Mouse (Mus musculus) liver, embryonic 13.5 days (tissue): ENCODE measurements around the gene Slc22a12. TPM values are rescaled to one million over a fixed set of nuclear protein-coding genes. Genes with fewer than 3 reads are reported as not detected.

Experiments
- ATAC-seq: fragments of 200-750 bp; cut with Nextera tagmentation; 2 replicates; pipeline ENCODE4 v1.8.0; 2017; ENCODE audit warnings: low read depth, mild to moderate bottlenecking, moderate number of reproducible peaks, moderate library complexity
- DNase-seq: peaks from one replicate; pipeline ENCODE4 v3.0.0; 2022
- H3K27ac ChIP-seq: fragments of 300-500 bp; sonication (generic); 2 replicates; pipeline ENCODE4 v1.5.1; 2015; ENCODE audit warnings: moderate library complexity, mild to moderate bottlenecking, inconsistent platforms
- H3K27me3 ChIP-seq: fragments of 300-500 bp; sonication (generic); 2 replicates; pipeline ENCODE4 v1.6.1; 2015; ENCODE audit warnings: mild to moderate bottlenecking, inconsistent platforms
- H3K36me3 ChIP-seq: fragments of 300-500 bp; sonication (generic); 2 replicates; pipeline ENCODE4 v1.6.1; 2015; ENCODE audit warnings: mild to moderate bottlenecking, inconsistent platforms
- H3K4me1 ChIP-seq: fragments of 300-500 bp; sonication (generic); replicated peaks from 2 replicates; pipeline ENCODE4 v1.6.1; 2015; ENCODE audit warnings: inconsistent platforms
- H3K4me2 ChIP-seq: fragments of 300-500 bp; sonication (generic); 2 replicates; pipeline ENCODE4 v1.6.1; 2015; ENCODE audit warnings: inconsistent platforms, mild to moderate bottlenecking, moderate library complexity
- H3K4me3 ChIP-seq: fragments of 300-500 bp; sonication (generic); replicated peaks from 2 replicates; pipeline ENCODE4 v1.5.1; 2015; ENCODE audit warnings: mild to moderate bottlenecking, inconsistent platforms
- H3K9ac ChIP-seq: fragments of 300-500 bp; sonication (generic); 2 replicates; pipeline ENCODE4 v1.6.1; 2015; ENCODE audit warnings: mild to moderate bottlenecking, inconsistent platforms
- H3K9me3 ChIP-seq: fragments of 300-500 bp; sonication (generic); replicated peaks from 2 replicates; pipeline ENCODE4 v1.6.1; 2016; ENCODE audit warnings: inconsistent platforms
- WGBS: fragments of 180-500 bp; shearing (Covaris S2); methylation state at CpG from one replicate; pipeline ENCODE4 v1.1.7; 2015; ENCODE audit not compliant: insufficient replicate concordance; 5-methylcytosine and 5-hydroxymethylcytosine counted together
- polyA plus RNA-seq: library from polyadenylated mRNA; unstranded; fragments of >200 nt; fragmentation: Nextera tagmentation; extraction: Ambion mirVana; gene quantifications from 2 replicates; pipeline ENCODE4 v1.2.1, GENCODE M21; 2015

Gene Slc22a12
- polyA plus RNA-seq: not detected in 2 replicates

GRCm38 (mm10) chr19:6542367-6543034, at the start of gene Slc22a12:
Gene Slc22a12, minus strand, starts transcription at chr19:6543032.
- Histone ChIP-seq H3K9ac (no peak within 1 kb of the TSS), H3K27ac (no peak within 1 kb of the TSS), H3K4me3 (no peak within 1 kb of the TSS), H3K36me3 (no peaks in the 10 kb centered on the region), H3K27me3 (0 out of 2 replicates have a peak, but pooled peaks cover 6% of the 10 kb centered on the region), H3K4me1 (no peaks in the 10 kb centered on the region), H3K4me2 (no peak within 1 kb of the TSS), H3K9me3 (no peaks in the 10 kb centered on the region)
- no peak for DNase-seq
- WGBS: 73% methylated on average over 16 of the region's 16 CpGs
- no peak for ATAC-seq

GRCm38 (mm10) chr19:6572001-6572400, 29.2 kb upstream of the Slc22a12 start:
- Histone ChIP-seq H3K9me3 (no peaks in the 10 kb centered on the region), H3K27ac (no peak overlapping the region), H3K36me3 (no peaks in the 10 kb centered on the region), H3K4me2 (no peak overlapping the region), H3K4me1 (no peaks in the 10 kb centered on the region), H3K9ac (no peak overlapping the region), H3K27me3 (no peaks in the 10 kb centered on the region), H3K4me3 (no peak overlapping the region)
- 38% methylated on average over 4 of the region's 4 CpGs for WGBS
- DNase-seq (no peak), ATAC-seq (no peak)

GRCm38 (mm10) chr19:6571476-6571875, 28.6 kb upstream of the Slc22a12 start:
- no peak overlapping the region for H3K9ac ChIP-seq
- no peaks in the 10 kb centered on the region for H3K4me1 ChIP-seq
- no peaks in the 10 kb centered on the region for H3K9me3 ChIP-seq
- DNase-seq (no peak), ATAC-seq (no peak)
- H3K4me3 ChIP-seq: no peak overlapping the region
- no peak overlapping the region for H3K27ac ChIP-seq
- 57% methylated on average over 5 of the region's 5 CpGs for WGBS
- H3K4me2 ChIP-seq: no peak overlapping the region
- no peaks in the 10 kb centered on the region for H3K27me3 ChIP-seq
- H3K36me3 ChIP-seq: no peaks in the 10 kb centered on the region

- WGBS: 37% methylated on average over 5 of the region's 5 CpGs
These were observed 26.7 kb upstream of the Slc22a12 start for GRCm38 (mm10) chr19:6569561-6569960.

GRCm38 (mm10) chr19:6569021-6569420, 26.2 kb upstream of the Slc22a12 start:
- 64% methylated on average over 5 of the region's 5 CpGs for WGBS
- Histone ChIP-seq H3K4me2 (no peak overlapping the region), H3K36me3 (no peaks in the 10 kb centered on the region), H3K27me3 (no peaks in the 10 kb centered on the region), H3K4me1 (no peaks in the 10 kb centered on the region), H3K4me3 (no peak overlapping the region), H3K27ac (no peak overlapping the region), H3K9me3 (no peaks in the 10 kb centered on the region), H3K9ac (no peak overlapping the region)
- DNase-seq (no peak), ATAC-seq (no peak)

More at GRCm38 (mm10) chr19:6569561-6569960, 26.7 kb upstream of the Slc22a12 start:
- DNase-seq: no peak
- Histone ChIP-seq H3K4me1 (no peaks in the 10 kb centered on the region), H3K36me3 (no peaks in the 10 kb centered on the region), H3K27me3 (no peaks in the 10 kb centered on the region), H3K9me3 (no peaks in the 10 kb centered on the region), H3K9ac (no peak overlapping the region), H3K4me2 (no peak overlapping the region), H3K27ac (no peak overlapping the region), H3K4me3 (no peak overlapping the region)
- ATAC-seq: no peak

GRCm38 (mm10) chr19:6566450-6566849, 23.6 kb upstream of the Slc22a12 start:
- WGBS: 70% methylated on average over 2 of the region's 2 CpGs
- no peaks in the 10 kb centered on the region for H3K36me3 ChIP-seq
- no peaks in the 10 kb centered on the region for H3K27me3 ChIP-seq
- no peak for DNase-seq
- no peak for ATAC-seq
- H3K4me2 ChIP-seq: no peak overlapping the region
- no peaks in the 10 kb centered on the region for H3K9me3 ChIP-seq
- no peak overlapping the region for H3K9ac ChIP-seq
- H3K4me3 ChIP-seq: no peak overlapping the region
- no peak overlapping the region for H3K27ac ChIP-seq
- H3K4me1 ChIP-seq: no peaks in the 10 kb centered on the region

GRCm38 (mm10) chr19:6565136-6565535, 22.3 kb upstream of the Slc22a12 start:
- no peak overlapping the region for H3K27ac ChIP-seq
- H3K4me1 ChIP-seq: no peaks in the 10 kb centered on the region
- no peaks in the 10 kb centered on the region for H3K36me3 ChIP-seq
- 67% methylated on average over 6 of the region's 6 CpGs for WGBS
- H3K4me3 ChIP-seq: no peak overlapping the region
- DNase-seq: no peak
- H3K4me2 ChIP-seq: no peak overlapping the region
- no peaks in the 10 kb centered on the region for H3K27me3 ChIP-seq
- H3K9me3 ChIP-seq: no peaks in the 10 kb centered on the region
- no peak for ATAC-seq
- H3K9ac ChIP-seq: no peak overlapping the region

GRCm38 (mm10) chr19:6560246-6560815, 17.5 kb upstream of the Slc22a12 start:
- H3K4me1 ChIP-seq: no peaks in the 10 kb centered on the region
- DNase-seq: no peak
- no peak overlapping the region for H3K4me2 ChIP-seq
- 63% methylated on average over 7 of the region's 7 CpGs for WGBS
- no peak overlapping the region for H3K27ac ChIP-seq
- H3K9ac ChIP-seq: no peak overlapping the region
- H3K36me3 ChIP-seq: no peaks in the 10 kb centered on the region
- no peaks in the 10 kb centered on the region for H3K27me3 ChIP-seq
- no peaks in the 10 kb centered on the region for H3K9me3 ChIP-seq
- H3K4me3 ChIP-seq: no peak overlapping the region
- ATAC-seq: no peak

GRCm38 (mm10) chr19:6559576-6559975, 16.7 kb upstream of the Slc22a12 start:
- Histone ChIP-seq H3K9me3 (no peaks in the 10 kb centered on the region), H3K27me3 (no peaks in the 10 kb centered on the region), H3K4me1 (no peaks in the 10 kb centered on the region), H3K27ac (no peak overlapping the region), H3K9ac (no peak overlapping the region), H3K4me2 (no peak overlapping the region), H3K36me3 (no peaks in the 10 kb centered on the region), H3K4me3 (no peak overlapping the region)
- no peak for DNase-seq
- WGBS: 56% methylated on average over 4 of the region's 4 CpGs
- no peak for ATAC-seq

GRCm38 (mm10) chr19:6553819-6554582, 11.2 kb upstream of the Slc22a12 start:
- Histone ChIP-seq H3K4me3 (no peak overlapping the region), H3K9me3 (no peaks in the 10 kb centered on the region), H3K9ac (no peak overlapping the region), H3K4me1 (no peaks in the 10 kb centered on the region), H3K4me2 (no peak overlapping the region), H3K27me3 (no peaks in the 10 kb centered on the region), H3K27ac (peak overlapping the region; percentile 9; the same call in 1 of the 2 replicates), H3K36me3 (no peaks in the 10 kb centered on the region)
- DNase-seq (no peak), ATAC-seq (no peak)
- WGBS: 15% methylated on average over 8 of the region's 8 CpGs

- Histone ChIP-seq H3K9ac (no peak overlapping the region), H3K36me3 (no peaks in the 10 kb centered on the region), H3K27me3 (no peaks in the 10 kb centered on the region), H3K4me2 (no peak overlapping the region), H3K4me3 (no peak overlapping the region), H3K9me3 (no peaks in the 10 kb centered on the region), H3K27ac (no peak overlapping the region), H3K4me1 (no peaks in the 10 kb centered on the region)
- DNase-seq (no peak), ATAC-seq (no peak)
- 41% methylated on average over 5 of the region's 5 CpGs for WGBS
These were observed 10.3 kb upstream of the Slc22a12 start for GRCm38 (mm10) chr19:6553174-6553573.
